Mouse (Mus musculus): ENCODE data around the gene Polr2i. TPM values are rescaled to one million over a fixed set of nuclear protein-coding genes. Genes with fewer than 3 reads are reported as not detected.
"Not testable (repeated sequence)": the region's sequence is repeated elsewhere in the genome, so short reads cannot be mapped to it uniquely, and the experiment has no call there.

Gene Polr2i
- 148 and 152 TPM in 2 replicates for polyA plus RNA-seq (2015; fragmentation: Nextera tagmentation; extraction: Ambion mirVana)

- Histone ChIP-seq H3K4me2 (peak within 1 kb of the TSS; percentile 84), H3K36me3 (peaks cover 53% of the 10 kb centered on the region), H3K4me3 (replicated peaks) (peak within 1 kb of the TSS; percentile 83), H3K9me3 (replicated peaks) (no peaks in the 10 kb centered on the region), H3K27me3 (no peaks in the 10 kb centered on the region), H3K27ac (peak within 1 kb of the TSS; percentile 97), H3K4me1 (peaks cover 22% of the 10 kb centered on the region), H3K9ac (peak within 1 kb of the TSS; percentile 77)
- under 1% methylated on average over 67 of the region's 67 CpGs for WGBS
- ATAC-seq (replicated peaks; ENCODE audit: low FRiP score), result peak; percentile 94
These were observed at the start of gene Polr2i, which contains the start of gene Tbcb for GRCm38 (mm10) chr7:30231669-30232454. Polr2i (plus strand) TSS chr7:30231948. Tbcb (minus strand) TSS chr7:30232272.

GRCm38 (mm10) chr7:30183189-30183588 is 48.6 kb upstream of the Polr2i start:
- H3K4me3 ChIP-seq (replicated peaks); H3K9ac ChIP-seq; H3K4me1 ChIP-seq; ATAC-seq (replicated peaks; ENCODE audit: low FRiP score); H3K27ac ChIP-seq; H3K9me3 ChIP-seq (replicated peaks); H3K4me2 ChIP-seq; H3K27me3 ChIP-seq: not testable (repeated sequence)
- WGBS, result 82% methylated on average over 6 of the region's 7 CpGs
- peaks cover 44% of the 10 kb centered on the region for H3K36me3 ChIP-seq

GRCm38 (mm10) chr7:30183879-30184289 is 47.9 kb upstream of the Polr2i start, which contains the start of gene Cox7a1:
Cox7a1 (plus strand) TSS chr7:30184144.
- 1% methylated on average over 11 of the region's 11 CpGs for WGBS
- 0 out of 2 replicates have a peak within 1 kb of the TSS, but pooled peaks have one; percentile 48 for H3K27ac ChIP-seq

GRCm38 (mm10) chr7:30184641-30185348 is 47.0 kb upstream of the Polr2i start:
- peaks cover 8% of the 10 kb centered on the region for H3K4me1 ChIP-seq
- no peak overlapping the region for H3K27ac ChIP-seq
- H3K27me3 ChIP-seq, result no peaks in the 10 kb centered on the region
- H3K9me3 ChIP-seq (replicated peaks), result no peaks in the 10 kb centered on the region
- H3K4me3 ChIP-seq (replicated peaks), result peak overlapping the region; percentile 32; the same call in 1 of the 2 replicates
- peak overlapping the region; percentile 39; the same call in 1 of the 2 replicates for H3K9ac ChIP-seq
- ATAC-seq (replicated peaks; ENCODE audit: low FRiP score), result no peak
- peak overlapping the region; percentile 60 for H3K4me2 ChIP-seq
- 74% methylated on average over 13 of the region's 13 CpGs for WGBS
- peaks cover 45% of the 10 kb centered on the region for H3K36me3 ChIP-seq

More at GRCm38 (mm10) chr7:30183879-30184289, 47.9 kb upstream of the Polr2i start, which contains the start of gene Cox7a1:
- H3K9me3 ChIP-seq (replicated peaks), result no peaks in the 10 kb centered on the region
- peaks cover 44% of the 10 kb centered on the region for H3K36me3 ChIP-seq
- H3K27me3 ChIP-seq, result no peaks in the 10 kb centered on the region
- H3K4me1 ChIP-seq, result peaks cover 8% of the 10 kb centered on the region
- peak within 1 kb of the TSS; percentile 60 for H3K4me2 ChIP-seq
- H3K4me3 ChIP-seq (replicated peaks), result peak within 1 kb of the TSS; percentile 32
- peak within 1 kb of the TSS; percentile 39 for H3K9ac ChIP-seq
- peak; percentile 71; the same call in 1 of the 2 replicates for ATAC-seq (replicated peaks; ENCODE audit: low FRiP score)

GRCm38 (mm10) chr7:30188344-30189115 is 43.2 kb upstream of the Polr2i start:
- Histone ChIP-seq H3K4me2 (no peak overlapping the region), H3K4me3 (replicated peaks) (no peak overlapping the region), H3K36me3 (peaks cover 74% of the 10 kb centered on the region), H3K4me1 (peaks cover 24% of the 10 kb centered on the region), H3K27ac (no peak overlapping the region), H3K27me3 (no peaks in the 10 kb centered on the region), H3K9me3 (replicated peaks) (no peaks in the 10 kb centered on the region), H3K9ac (no peak overlapping the region)
- no peak for ATAC-seq (replicated peaks; ENCODE audit: low FRiP score)
- WGBS, result 71% methylated on average over 12 of the region's 12 CpGs

GRCm38 (mm10) chr7:30189116-30189491 is 42.6 kb upstream of the Polr2i start:
- peaks cover 74% of the 10 kb centered on the region for H3K36me3 ChIP-seq
- H3K4me2 ChIP-seq, result no peak overlapping the region
- H3K4me3 ChIP-seq (replicated peaks), result no peak overlapping the region
- ATAC-seq (replicated peaks; ENCODE audit: low FRiP score), result no peak
- no peaks in the 10 kb centered on the region for H3K9me3 ChIP-seq (replicated peaks)
- H3K9ac ChIP-seq, result no peak overlapping the region
- H3K4me1 ChIP-seq, result peaks cover 21% of the 10 kb centered on the region
- H3K27ac ChIP-seq, result no peak overlapping the region
- H3K27me3 ChIP-seq, result no peaks in the 10 kb centered on the region
- WGBS, result 61% methylated on average over 4 of the region's 4 CpGs

GRCm38 (mm10) chr7:30192088-30192487 is 39.7 kb upstream of the Polr2i start:
- no peak for ATAC-seq (replicated peaks; ENCODE audit: low FRiP score)
- no peaks in the 10 kb centered on the region for H3K27me3 ChIP-seq
- WGBS, result 85% methylated on average over 12 of the region's 12 CpGs
- peak overlapping the region; percentile 72; the same call in 1 of the 2 replicates for H3K9ac ChIP-seq
- peak overlapping the region; percentile 84; the same call in 1 of the 2 replicates for H3K4me2 ChIP-seq
- no peak overlapping the region for H3K4me3 ChIP-seq (replicated peaks)
- H3K9me3 ChIP-seq (replicated peaks), result no peaks in the 10 kb centered on the region
- H3K27ac ChIP-seq, result no peak overlapping the region
- peaks cover 35% of the 10 kb centered on the region for H3K4me1 ChIP-seq
- peaks cover 55% of the 10 kb centered on the region for H3K36me3 ChIP-seq

GRCm38 (mm10) chr7:30193013-30193412 is 38.7 kb upstream of the Polr2i start:
- Histone ChIP-seq H3K27ac (peak overlapping the region; percentile 93), H3K36me3 (peaks cover 46% of the 10 kb centered on the region), H3K9ac (peak overlapping the region; percentile 72), H3K4me2 (peak overlapping the region; percentile 84), H3K9me3 (replicated peaks) (no peaks in the 10 kb centered on the region), H3K4me1 (peaks cover 44% of the 10 kb centered on the region), H3K4me3 (replicated peaks) (peak overlapping the region; percentile 77), H3K27me3 (no peaks in the 10 kb centered on the region)
- ATAC-seq (replicated peaks; ENCODE audit: low FRiP score), result peak; percentile 23; the same call in 1 of the 2 replicates
- 21% methylated on average over 9 of the region's 9 CpGs for WGBS

GRCm38 (mm10) chr7:30193581-30194100 is 38.1 kb upstream of the Polr2i start:
- Histone ChIP-seq H3K9me3 (replicated peaks) (no peaks in the 10 kb centered on the region), H3K27ac (peak overlapping the region; percentile 93), H3K27me3 (no peaks in the 10 kb centered on the region), H3K4me2 (peak overlapping the region; percentile 84), H3K36me3 (peaks cover 39% of the 10 kb centered on the region), H3K4me3 (replicated peaks) (peak overlapping the region; percentile 77), H3K4me1 (peaks cover 50% of the 10 kb centered on the region), H3K9ac (peak overlapping the region; percentile 72)
- ATAC-seq (replicated peaks; ENCODE audit: low FRiP score), result peak; percentile 62
- WGBS, result 1% methylated on average over 26 of the region's 26 CpGs

- peak overlapping the region; percentile 72 for H3K9ac ChIP-seq
- peaks cover 33% of the 10 kb centered on the region for H3K36me3 ChIP-seq
- ATAC-seq (replicated peaks; ENCODE audit: low FRiP score), result peak; percentile 14; the same call in 1 of the 2 replicates
- no peaks in the 10 kb centered on the region for H3K27me3 ChIP-seq
- WGBS, result under 1% methylated on average over 26 of the region's 26 CpGs
- peaks cover 53% of the 10 kb centered on the region for H3K4me1 ChIP-seq
- H3K4me2 ChIP-seq, result peak overlapping the region; percentile 84
- H3K4me3 ChIP-seq (replicated peaks), result peak overlapping the region; percentile 77
- H3K9me3 ChIP-seq (replicated peaks), result no peaks in the 10 kb centered on the region
- peak overlapping the region; percentile 93 for H3K27ac ChIP-seq
These were observed 37.5 kb upstream of the Polr2i start for GRCm38 (mm10) chr7:30194101-30194831.

Data from kidney, embryonic 15.5 days (tissue).